Mouse (Mus musculus): Measurements from ENCODE around the gene Ccn6.

DNA sequence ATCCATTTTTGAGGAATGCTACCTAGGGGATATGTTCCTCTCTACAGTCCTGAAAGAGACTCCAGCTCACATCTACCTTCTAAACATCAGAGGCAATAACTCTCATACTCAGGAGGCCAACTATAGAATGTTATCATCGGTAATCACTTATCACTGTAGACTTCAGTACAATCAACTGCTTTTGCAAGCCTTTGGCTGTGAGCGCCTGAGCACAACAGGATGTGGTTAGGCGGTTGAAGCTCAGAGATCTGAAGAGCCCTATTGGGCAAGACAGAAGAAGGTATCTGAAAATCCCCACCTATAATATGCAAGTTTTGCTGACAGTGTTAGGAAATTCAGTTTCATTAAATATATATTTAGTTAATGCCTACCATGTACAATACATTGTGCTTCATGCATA lies 29.1 kb upstream of the Ccn6 start:
- no peak for TF ChIP-seq CTCF (IDR thresholded peaks at IDR 0.05; ENCODE audit: borderline replicate concordance, control insufficient read depth, extremely low read depth, insufficient read depth, low read length, poor library complexity)
- TF ChIP-seq POLR2A (IDR thresholded peaks at IDR 0.05; ENCODE audit: control insufficient read depth, extremely low read depth, insufficient read depth, low read length, poor library complexity) = no peak

Data from thymus, adult 2 months (tissue).